Mouse (Mus musculus) bone marrow, adult 2 months (tissue): ENCODE data around the gene Nkap.

ENCODE experiments used
- CTCF ChIP-seq: fragments of 200-500 bp; IDR thresholded peaks from 2 replicates; pipeline ENCODE4 v1.5.1; 2011; ENCODE audit warnings: low read length, control low read depth; ENCODE audit not compliant: control insufficient read depth, insufficient read depth
- POLR2A ChIP-seq: fragments of 200-500 bp; IDR thresholded peaks from 2 replicates; pipeline ENCODE4 v1.6.1; 2011; ENCODE audit warnings: low read depth, mild to moderate bottlenecking, control low read depth, low read length, borderline replicate concordance; ENCODE audit not compliant: control insufficient read depth

DNA sequence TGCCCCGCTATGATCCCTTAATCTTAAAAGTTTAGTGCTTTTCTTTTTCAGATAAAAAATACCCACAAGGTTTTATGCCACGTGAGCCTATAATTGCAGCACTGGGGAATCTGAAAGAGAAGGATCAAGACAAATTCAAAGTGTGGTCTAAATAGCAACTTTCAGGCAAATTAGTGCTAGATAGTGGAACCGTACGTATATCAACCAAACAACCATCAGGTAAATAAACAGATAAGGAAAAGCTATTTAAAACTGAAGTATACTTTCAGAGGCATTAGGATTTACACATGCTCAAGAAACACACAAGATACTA, 15.8 kb upstream of the Nkap start:
- TF ChIP-seq CTCF (no peak), POLR2A (no peak)
